Mouse (Mus musculus) midbrain, postnatal 0 days (tissue): ENCODE measurements around the gene Mest. TPM values are rescaled to one million over a fixed set of nuclear protein-coding genes. Genes with fewer than 3 reads are reported as not detected.

ENCODE experiments used
- ATAC-seq: fragments of 200-750 bp; cut with Nextera tagmentation; 2 replicates; pipeline ENCODE4 v1.8.0; 2017; ENCODE audit warnings: moderate number of reproducible peaks, mild to moderate bottlenecking, moderate TSS enrichment, moderate library complexity; ENCODE audit not compliant: low FRiP score
- DNase-seq: peaks from one replicate; pipeline ENCODE4 v3.0.0-alpha.2; 2015; ENCODE audit warnings: low spot score
- H3K27ac ChIP-seq: fragments of 300-500 bp; sonication (generic); 2 replicates; pipeline ENCODE4 v1.5.1; 2014; ENCODE audit warnings: low read depth, mild to moderate bottlenecking, low read length, mixed read lengths
- H3K27me3 ChIP-seq: fragments of 300-500 bp; sonication (generic); 2 replicates; pipeline ENCODE4 v1.6.1; 2014; ENCODE audit warnings: low read length, control low read depth, mixed read lengths; ENCODE audit not compliant: insufficient read depth
- H3K36me3 ChIP-seq: fragments of 300-500 bp; sonication (generic); 2 replicates; pipeline ENCODE4 v1.6.1; 2014; ENCODE audit warnings: low read length, control low read depth, mixed read lengths; ENCODE audit not compliant: insufficient read depth
- H3K4me1 ChIP-seq: fragments of 300-500 bp; sonication (generic); 2 replicates; pipeline ENCODE4 v1.6.1; 2014; ENCODE audit warnings: mild to moderate bottlenecking, control low read depth, antibody characterized with exemption, low read length, mixed read lengths; ENCODE audit not compliant: insufficient read depth
- H3K4me2 ChIP-seq: fragments of 300-500 bp; sonication (generic); 2 replicates; pipeline ENCODE4 v1.6.1; 2014; ENCODE audit warnings: low read depth, mild to moderate bottlenecking, low read length, mixed read lengths; ENCODE audit not compliant: poor library complexity, severe bottlenecking
- H3K4me3 ChIP-seq: fragments of 300-500 bp; sonication (generic); 2 replicates; pipeline ENCODE4 v1.5.1; 2014; ENCODE audit warnings: low read depth, mild to moderate bottlenecking, low read length, moderate library complexity
- H3K9ac ChIP-seq: fragments of 300-500 bp; sonication (generic); replicated peaks from 2 replicates; pipeline ENCODE4 v1.6.1; 2014; ENCODE audit warnings: mild to moderate bottlenecking, low read length, moderate library complexity, mixed read lengths; ENCODE audit not compliant: poor library complexity, severe bottlenecking
- H3K9me3 ChIP-seq: fragments of 300-500 bp; sonication (generic); 2 replicates; pipeline ENCODE4 v1.6.1; 2016; ENCODE audit warnings: low read length, control low read depth
- CTCF ChIP-seq: IDR thresholded peaks from 2 replicates; pipeline ENCODE4 v1.5.1; 2016; ENCODE audit warnings: antibody characterized with exemption, mild to moderate bottlenecking
- WGBS: fragments of 180-500 bp; shearing (Covaris S2); extraction: QIAGEN DNeasy Blood & Tissue Kit; methylation state at CpG from one replicate; pipeline ENCODE4 v1.1.7; 2014; 5-methylcytosine and 5-hydroxymethylcytosine counted together
- polyA plus RNA-seq: library from polyadenylated mRNA; unstranded; fragments of >200 nt; fragmentation: Nextera tagmentation; extraction: Ambion mirVana; gene quantifications from 2 replicates; pipeline ENCODE4 v1.2.1, GENCODE M21; 2015
- total RNA-seq: library from RNA; depleted of rRNA; stranded (reverse); fragments of >200 nt; gene quantifications from 2 replicates; pipeline ENCODE4 v1.2.3, GENCODE M21; 2014

The Mest gene
- total and polyA plus RNA-seq, 2 experiments from 2014 or later = 165 to 323 TPM

GRCm38 (mm10) chr6:30678482-30678881 is 44.9 kb upstream of the Mest start:
- no peak overlapping the region for H3K9ac ChIP-seq
- ATAC-seq (peak; percentile 70), DNase-seq (peak; percentile 75)
- H3K27me3 ChIP-seq = no peaks in the 10 kb centered on the region
- no peaks in the 10 kb centered on the region for H3K36me3 ChIP-seq
- no peak overlapping the region for H3K4me3 ChIP-seq
- WGBS = 20% methylated on average over 6 of the region's 6 CpGs
- peaks cover 21% of the 10 kb centered on the region; the same call in 1 of the 2 replicates for H3K4me1 ChIP-seq
- no peaks in the 10 kb centered on the region for H3K9me3 ChIP-seq
- H3K27ac ChIP-seq = peak overlapping the region; percentile 55
- H3K4me2 ChIP-seq = no peak overlapping the region
- TF ChIP-seq CTCF = no peak

GRCm38 (mm10) chr6:30679567-30679966 is 43.8 kb upstream of the Mest start:
- no peaks in the 10 kb centered on the region for H3K36me3 ChIP-seq
- H3K4me2 ChIP-seq = no peak overlapping the region
- no peak overlapping the region for H3K9ac ChIP-seq
- ATAC-seq = no peak
- H3K4me3 ChIP-seq = no peak overlapping the region
- no peak for DNase-seq
- H3K4me1 ChIP-seq = peaks cover 13% of the 10 kb centered on the region; the same call in 1 of the 2 replicates
- no peaks in the 10 kb centered on the region for H3K27me3 ChIP-seq
- no peaks in the 10 kb centered on the region for H3K9me3 ChIP-seq
- peak overlapping the region; percentile 52; the same call in 1 of the 2 replicates for H3K27ac ChIP-seq
- WGBS = 79% methylated on average over 5 of the region's 5 CpGs
- no peak for TF ChIP-seq CTCF

- H3K4me3 ChIP-seq = no peak overlapping the region
- WGBS = 85% methylated on average over 7 of the region's 7 CpGs
- TF ChIP-seq CTCF = no peak
- no peak overlapping the region for H3K27ac ChIP-seq
- H3K4me2 ChIP-seq = no peak overlapping the region
- H3K27me3 ChIP-seq = no peaks in the 10 kb centered on the region
- no peak for DNase-seq
- H3K4me1 ChIP-seq = peaks cover 9% of the 10 kb centered on the region; the same call in 1 of the 2 replicates
- H3K36me3 ChIP-seq = no peaks in the 10 kb centered on the region
- no peak overlapping the region for H3K9ac ChIP-seq
- ATAC-seq = no peak
- no peaks in the 10 kb centered on the region for H3K9me3 ChIP-seq
Measured at GRCm38 (mm10) chr6:30680442-30680841, 42.9 kb upstream of the Mest start.

- DNase-seq (no peak), ATAC-seq (no peak)
- no peak overlapping the region for H3K4me2 ChIP-seq
- no peak overlapping the region for H3K4me3 ChIP-seq
- H3K27me3 ChIP-seq = no peaks in the 10 kb centered on the region
- 70% methylated on average over 13 of the region's 13 CpGs for whole genome bisulfite sequencing
- TF ChIP-seq CTCF = no peak
- H3K36me3 ChIP-seq = no peaks in the 10 kb centered on the region
- no peak overlapping the region for H3K9ac ChIP-seq
- H3K27ac ChIP-seq = no peak overlapping the region
- H3K4me1 ChIP-seq = peaks cover 5% of the 10 kb centered on the region; the same call in 1 of the 2 replicates
- no peaks in the 10 kb centered on the region for H3K9me3 ChIP-seq
Measured at GRCm38 (mm10) chr6:30681935-30682900, 41.1 kb upstream of the Mest start.

GRCm38 (mm10) chr6:30684570-30684969 is 38.8 kb upstream of the Mest start:
- 93% methylated on average over 1 of the region's 1 CpGs for WGBS
- Histone ChIP-seq H3K9me3 (no peaks in the 10 kb centered on the region), H3K4me1 (no peaks in the 10 kb centered on the region; the same call in 1 of the 2 replicates), H3K4me3 (no peak overlapping the region), H3K27ac (no peak overlapping the region), H3K4me2 (no peak overlapping the region), H3K9ac (no peak overlapping the region), H3K36me3 (no peaks in the 10 kb centered on the region), H3K27me3 (no peaks in the 10 kb centered on the region)
- no peak for TF ChIP-seq CTCF
- ATAC-seq = no peak
- DNase-seq = no peak

- no peak for TF ChIP-seq CTCF
- ATAC-seq = no peak
- Histone ChIP-seq H3K27ac (no peak overlapping the region), H3K36me3 (no peaks in the 10 kb centered on the region), H3K4me3 (no peak overlapping the region), H3K27me3 (no peaks in the 10 kb centered on the region), H3K9me3 (no peaks in the 10 kb centered on the region), H3K4me2 (no peak overlapping the region), H3K4me1 (no peaks in the 10 kb centered on the region), H3K9ac (no peak overlapping the region)
- WGBS = 96% methylated on average over 7 of the region's 7 CpGs
- DNase-seq = no peak
Measured at GRCm38 (mm10) chr6:30687198-30687597, 36.1 kb upstream of the Mest start.
